16 mouse cellular contexts compared by ENCODE assay signal in the genomic region with DNA sequence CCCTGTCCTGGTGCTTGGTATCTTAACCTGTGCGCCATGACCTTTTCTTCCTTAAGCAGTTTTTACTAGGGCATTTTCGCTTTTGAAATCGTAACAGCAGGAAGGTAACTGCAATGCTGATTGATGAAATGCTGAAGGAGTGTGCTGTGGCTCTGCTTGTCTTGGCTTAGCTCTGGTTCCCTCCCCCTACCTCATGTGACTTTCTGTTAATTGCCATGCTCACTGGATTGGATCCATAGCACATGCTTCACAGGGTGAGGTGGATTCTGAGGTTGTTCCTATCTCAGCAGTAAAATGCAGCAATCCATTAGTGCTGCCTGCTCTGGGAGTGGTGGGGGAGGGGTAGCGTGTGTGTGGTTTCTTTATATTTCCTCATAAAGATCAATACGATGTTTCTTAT.
A peak's percentile ranks its signal among the peaks of the same experiment; 100 is the strongest.
DNase-seq lines count a peak whose midpoint lies in the region; ATAC-seq and TF ChIP-seq lines count a peak whose summit lies in the region.
"Had no signal": no experiment of that assay in that cellular context is flagged by ENCODE, and none has a peak within 500 bp of the region (broad histone marks: within the 10 kb centered on the region; RNA-seq: fewer than 3 reads in every experiment).

No protein-coding gene starts in this region.

- DNase-seq in forebrain, embryonic 14.5 days (ENCODE audit: low spot score), result peak; percentile 64
- DNase-seq in forebrain, embryonic 11.5 days (ENCODE audit: low spot score), result no peak
- peak; percentile 52 for DNase-seq in midbrain, postnatal 0 days (ENCODE audit: low spot score)
- DNase-seq in midbrain, embryonic 10.5 days (ENCODE audit: low spot score), result no peak
- DNase-seq in ovary, postnatal 14 days (ENCODE audit: low spot score), result no peak
- no peak for DNase-seq in gastrocnemius, adult 18-20 months (ENCODE audit: low spot score)
- DNase-seq: adrenal gland, postnatal 36 days; heart, adult 18-20 months; liver; lung, embryonic 14.5 days; right cerebral cortex, postnatal 14 days; thymus, postnatal 4 days had no signal

- H3K9ac ChIP-seq in forebrain, embryonic 14.5 days (ENCODE audit: low read length), result no peak overlapping the region
- H3K9ac ChIP-seq in forebrain, embryonic 11.5 days (ENCODE audit: low read length), result no peak overlapping the region
- H3K9ac ChIP-seq in midbrain, postnatal 0 days (replicated peaks; ENCODE audit: low read length, poor library complexity, severe bottlenecking), result no peak overlapping the region
- no peak overlapping the region for H3K9ac ChIP-seq in kidney, embryonic 15.5 days
- no peak overlapping the region for H3K9ac ChIP-seq in neural tube, embryonic 15.5 days (replicated peaks)
- H3K9ac ChIP-seq: heart, embryonic 15.5 days; lung, embryonic 14.5 days had no signal

- H3K4me1 ChIP-seq in forebrain, embryonic 14.5 days (ENCODE audit: control insufficient read depth, insufficient read depth, low read length), result no peaks in the 10 kb centered on the region
- H3K4me1 ChIP-seq in forebrain, embryonic 11.5 days (replicated peaks; ENCODE audit: control insufficient read depth, insufficient read depth, low read length), result no peaks in the 10 kb centered on the region
- no peaks in the 10 kb centered on the region for H3K4me1 ChIP-seq in midbrain, postnatal 0 days (ENCODE audit: insufficient read depth, low read length)
- H3K4me1 ChIP-seq in midbrain, embryonic 10.5 days, result no peaks in the 10 kb centered on the region
- H3K4me1 ChIP-seq in kidney, embryonic 15.5 days, result 0 out of 2 replicates have a peak, but pooled peaks cover 8% of the 10 kb centered on the region
- 0 out of 2 replicates have a peak, but pooled peaks cover 8% of the 10 kb centered on the region for H3K4me1 ChIP-seq in neural tube, embryonic 15.5 days
- H3K4me1 ChIP-seq: heart, embryonic 15.5 days had no signal

- no peak overlapping the region for H3K4me2 ChIP-seq in forebrain, embryonic 14.5 days (ENCODE audit: low read length)
- H3K4me2 ChIP-seq in forebrain, embryonic 11.5 days (ENCODE audit: low read depth, low read length, severe bottlenecking), result no peak overlapping the region
- no peak overlapping the region for H3K4me2 ChIP-seq in midbrain, postnatal 0 days (ENCODE audit: low read depth, low read length, poor library complexity, severe bottlenecking)
- no peak overlapping the region for H3K4me2 ChIP-seq in kidney, embryonic 15.5 days
- no peak overlapping the region for H3K4me2 ChIP-seq in neural tube, embryonic 15.5 days
- H3K4me2 ChIP-seq: heart, embryonic 15.5 days; lung, embryonic 14.5 days had no signal

- H3K27ac ChIP-seq in forebrain, embryonic 14.5 days (ENCODE audit: low read depth, low read length), result no peak overlapping the region
- H3K27ac ChIP-seq in forebrain, embryonic 11.5 days (ENCODE audit: low read depth, low read length), result no peak overlapping the region
- no peak overlapping the region for H3K27ac ChIP-seq in midbrain, postnatal 0 days (ENCODE audit: low read depth, low read length)
- H3K27ac ChIP-seq in midbrain, embryonic 10.5 days (replicated peaks), result no peak overlapping the region
- 0 out of 2 replicates have a peak overlapping the region, but pooled peaks have one; percentile 37 for H3K27ac ChIP-seq in kidney, embryonic 15.5 days
- peak overlapping the region; percentile 60; the same call in 1 of the 2 replicates for H3K27ac ChIP-seq in neural tube, embryonic 15.5 days (replicated peaks)
- H3K27ac ChIP-seq: heart, embryonic 15.5 days had no signal

- ATAC-seq in forebrain, embryonic 14.5 days, result 0 out of 2 replicates have a peak, but pooled peaks have one; percentile 12
- no peak for ATAC-seq in forebrain, embryonic 11.5 days (replicated peaks; ENCODE audit: low FRiP score)
- ATAC-seq in midbrain, postnatal 0 days (ENCODE audit: low FRiP score), result no peak
- peak; percentile 64 for ATAC-seq in kidney, embryonic 15.5 days (replicated peaks; ENCODE audit: low FRiP score)
- ATAC-seq in neural tube, embryonic 15.5 days (ENCODE audit: low FRiP score), result 0 out of 2 replicates have a peak, but pooled peaks have one; percentile 61
- ATAC-seq: inflammation-experienced regulatory T-cells, adult 6 months had no signal

- 90% methylated on average over 5 of the region's 5 CpGs for WGBS in forebrain, embryonic 14.5 days
- WGBS in forebrain, embryonic 11.5 days, result 89% methylated on average over 5 of the region's 5 CpGs
- 87% methylated on average over 5 of the region's 5 CpGs for WGBS in midbrain, postnatal 0 days
- 86% methylated on average over 5 of the region's 5 CpGs for WGBS in midbrain, embryonic 10.5 days
- 59% methylated on average over 5 of the region's 5 CpGs for WGBS in kidney, embryonic 15.5 days
- WGBS in neural tube, embryonic 15.5 days, result 69% methylated on average over 5 of the region's 5 CpGs

- no peak for TF ChIP-seq CTCF in midbrain, postnatal 0 days (IDR thresholded peaks at IDR 0.05)

- no peaks in the 10 kb centered on the region for H3K36me3 ChIP-seq in forebrain, embryonic 14.5 days (ENCODE audit: control insufficient read depth, insufficient read depth, low read length)
- no peaks in the 10 kb centered on the region for H3K36me3 ChIP-seq in forebrain, embryonic 11.5 days (ENCODE audit: control insufficient read depth, insufficient read depth, low read length)
- H3K36me3 ChIP-seq in midbrain, postnatal 0 days (ENCODE audit: insufficient read depth, low read length), result no peaks in the 10 kb centered on the region
- no peaks in the 10 kb centered on the region for H3K36me3 ChIP-seq in midbrain, embryonic 10.5 days
- H3K36me3 ChIP-seq in kidney, embryonic 15.5 days, result no peaks in the 10 kb centered on the region
- H3K36me3 ChIP-seq in neural tube, embryonic 15.5 days, result no peaks in the 10 kb centered on the region
- H3K36me3 ChIP-seq: heart, embryonic 15.5 days had no signal

- H3K9me3 ChIP-seq in forebrain, embryonic 14.5 days (replicated peaks; ENCODE audit: control insufficient read depth, low read length), result no peaks in the 10 kb centered on the region
- H3K9me3 ChIP-seq in forebrain, embryonic 11.5 days (ENCODE audit: control insufficient read depth, low read length), result no peaks in the 10 kb centered on the region
- H3K9me3 ChIP-seq in midbrain, postnatal 0 days (ENCODE audit: low read length), result no peaks in the 10 kb centered on the region
- H3K9me3 ChIP-seq in midbrain, embryonic 10.5 days (replicated peaks), result no peaks in the 10 kb centered on the region; the same call in 1 of the 2 replicates
- no peaks in the 10 kb centered on the region for H3K9me3 ChIP-seq in kidney, embryonic 15.5 days (replicated peaks)
- no peaks in the 10 kb centered on the region for H3K9me3 ChIP-seq in neural tube, embryonic 15.5 days (replicated peaks)
- H3K9me3 ChIP-seq: heart, embryonic 15.5 days had no signal

- H3K27me3 ChIP-seq in forebrain, embryonic 14.5 days (replicated peaks; ENCODE audit: control insufficient read depth, insufficient read depth, low read length), result no peaks in the 10 kb centered on the region
- no peaks in the 10 kb centered on the region for H3K27me3 ChIP-seq in forebrain, embryonic 11.5 days (ENCODE audit: control insufficient read depth, insufficient read depth, low read length)
- no peaks in the 10 kb centered on the region for H3K27me3 ChIP-seq in midbrain, postnatal 0 days (ENCODE audit: insufficient read depth, low read length)
- no peaks in the 10 kb centered on the region for H3K27me3 ChIP-seq in midbrain, embryonic 10.5 days (ENCODE audit: low read depth, poor library complexity, severe bottlenecking)
- H3K27me3 ChIP-seq in kidney, embryonic 15.5 days, result no peaks in the 10 kb centered on the region
- no peaks in the 10 kb centered on the region for H3K27me3 ChIP-seq in neural tube, embryonic 15.5 days (replicated peaks)
- H3K27me3 ChIP-seq: heart, embryonic 15.5 days had no signal

- no peak overlapping the region for H3K4me3 ChIP-seq in forebrain, embryonic 14.5 days (ENCODE audit: low read depth, low read length)
- H3K4me3 ChIP-seq in forebrain, embryonic 11.5 days (ENCODE audit: low read depth, low read length), result no peak overlapping the region
- H3K4me3 ChIP-seq in midbrain, postnatal 0 days (ENCODE audit: low read depth, low read length), result no peak overlapping the region
- H3K4me3 ChIP-seq in midbrain, embryonic 10.5 days, result no peak overlapping the region
- H3K4me3 ChIP-seq in kidney, embryonic 15.5 days (replicated peaks), result no peak overlapping the region
- H3K4me3 ChIP-seq in neural tube, embryonic 15.5 days (replicated peaks), result no peak overlapping the region
- H3K4me3 ChIP-seq: heart, embryonic 15.5 days had no signal

Comparison
In these comparisons a context has a peak if more than half of its experiments do, and no peak if none do; other contexts are left out.
1. ATAC-seq: peak in forebrain, embryonic 14.5 days (single experiment), kidney, embryonic 15.5 days (single experiment) and neural tube, embryonic 15.5 days (single experiment); none in forebrain, embryonic 11.5 days (single experiment) and midbrain, postnatal 0 days (single experiment).
2. DNase-seq: peak in forebrain, embryonic 14.5 days (single experiment) and midbrain, postnatal 0 days (single experiment); none in forebrain, embryonic 11.5 days (single experiment), midbrain, embryonic 10.5 days (single experiment), ovary, postnatal 14 days (single experiment) and gastrocnemius, adult 18-20 months (single experiment).
3. H3K27ac ChIP-seq: peak in kidney, embryonic 15.5 days (single experiment) and neural tube, embryonic 15.5 days (single experiment); none in forebrain, embryonic 14.5 days (single experiment), forebrain, embryonic 11.5 days (single experiment), midbrain, postnatal 0 days (single experiment) and midbrain, embryonic 10.5 days (single experiment).